Mouse (Mus musculus) layer of hippocampus, postnatal 14 days (tissue): ENCODE results near the gene Gm28539. TPM values are rescaled to one million over a fixed set of nuclear protein-coding genes. Genes with fewer than 3 reads are reported as not detected.
"Not testable (repeated sequence)": the region's sequence is repeated elsewhere in the genome, so short reads cannot be mapped to it uniquely, and the experiment has no call there.

Experiments used
- DNase-seq, 2 experiments: peaks; one replicate each; pipeline ENCODE4 v3.0.0; 2021 to 2022; ENCODE audit warnings: low spot score in 2 of 2, mixed read lengths in 1 of 2
- total RNA-seq, 2 experiments: library from RNA; stranded (reverse); gene quantifications; 2 replicates each; pipeline ENCODE4 v1.2.3; 2021

The Gm28539 gene
- total RNA-seq, 2 experiments from 2014 or later = 2.3 to 10.3 TPM

- DNase-seq = no peak
These were observed 116.4 kb downstream of the Gm28539 start for GRCm38 (mm10) chr16:18952813-18953212.

GRCm38 (mm10) chr16:18955070-18955469, 118.7 kb downstream of the Gm28539 start:
- no peak for DNase-seq

- no peak for DNase-seq
These were observed 127.1 kb downstream of the Gm28539 start for GRCm38 (mm10) chr16:18963486-18963885.

- DNase-seq = peak in 1 of 2 experiments; percentile 19
These were observed 133.2 kb downstream of the Gm28539 start for GRCm38 (mm10) chr16:18969420-18970128.

- no peak for DNase-seq
These were observed 134.5 kb downstream of the Gm28539 start for GRCm38 (mm10) chr16:18970837-18971236.

GRCm38 (mm10) chr16:18975665-18976064, 139.3 kb downstream of the Gm28539 start:
- not testable (repeated sequence) for DNase-seq

GRCm38 (mm10) chr16:18976315-18976714, 139.9 kb downstream of the Gm28539 start:
- no peak for DNase-seq

- DNase-seq = no peak
These were observed 150.0 kb downstream of the Gm28539 start for GRCm38 (mm10) chr16:18986381-18986780.

- DNase-seq = no peak
These were observed 150.5 kb downstream of the Gm28539 start for GRCm38 (mm10) chr16:18986860-18987259.

GRCm38 (mm10) chr16:19002610-19003389, 166.4 kb downstream of the Gm28539 start:
- DNase-seq = not testable (repeated sequence)

GRCm38 (mm10) chr16:19003757-19004156, 167.4 kb downstream of the Gm28539 start:
- no peak for DNase-seq

- no peak for DNase-seq
These were observed 168.9 kb downstream of the Gm28539 start for GRCm38 (mm10) chr16:19005298-19005697.

Other genes starting within 250 kb of the Gm28539 start
- 1 to 10 TPM; 1.2 to 1.5 TPM for gene Tbx1, start 245.9 kb upstream of the Gm28539 start, total RNA-seq
- 1 to 10 TPM; 2.1 to 3.0 TPM for gene Gp1bb, start 214.2 kb upstream of the Gm28539 start, total RNA-seq
- gene Gm49601, start 210.2 kb upstream of the Gm28539 start, total RNA-seq = 100 to 1,000 TPM; 138 to 159 TPM
- 100 to 1,000 TPM; 605 to 622 TPM for gene Sept5, start 206.6 kb upstream of the Gm28539 start, total RNA-seq
- 10 to 100 TPM; 68.5 to 73.4 TPM for gene Cldn5, start 59.7 kb upstream of the Gm28539 start, total RNA-seq
- 100 to 1,000 TPM; 102 to 103 TPM for gene Ufd1, start 24.8 kb upstream of the Gm28539 start, total RNA-seq
- 1 to 10 TPM; 2.6 to 4.2 TPM for gene Cdc45, start 24.6 kb upstream of the Gm28539 start, total RNA-seq
- gene 2510002D24Rik, start within 50 bp of the Gm28539 start, total RNA-seq = 10 to 100 TPM; 22.2 to 27.7 TPM
- 10 to 100 TPM; 38.2 to 39.5 TPM for gene Mrpl40, start 40.3 kb downstream of the Gm28539 start, total RNA-seq
- 10 to 100 TPM; 74.3 to 83.3 TPM for gene Hira, start 40.5 kb downstream of the Gm28539 start, total RNA-seq